Mouse (Mus musculus) right cerebral cortex, postnatal 4 days (tissue): ENCODE results near the gene Tlx2.

Experiments
- DNase-seq: peaks from one replicate; pipeline ENCODE4 v3.0.0-alpha.2; 2022

Gene Tlx2

GRCm38 (mm10) chr6:83087926-83088260, 17.8 kb upstream of the Tlx2 start:
- DNase-seq, result no peak

- DNase-seq, result no peak
Observed at GRCm38 (mm10) chr6:83087205-83087925, 17.3 kb upstream of the Tlx2 start.

GRCm38 (mm10) chr6:83086121-83087035, 16.3 kb upstream of the Tlx2 start, which contains the start of gene Lbx2:
Lbx2 (plus strand) TSS chr6:83086367.
- no peak for DNase-seq

- no peak for DNase-seq
Observed at GRCm38 (mm10) chr6:83084477-83084876, 14.4 kb upstream of the Tlx2 start.

GRCm38 (mm10) chr6:83083497-83083896, 13.4 kb upstream of the Tlx2 start:
- no peak for DNase-seq

- DNase-seq, result no peak
Observed at GRCm38 (mm10) chr6:83080210-83080609, 10.1 kb upstream of the Tlx2 start.

- DNase-seq, result peak; percentile 100
Observed at GRCm38 (mm10) chr6:83078324-83078858, 8.3 kb upstream of the Tlx2 start.

GRCm38 (mm10) chr6:83077630-83078323, 7.7 kb upstream of the Tlx2 start, which contains the start of gene Pcgf1:
Pcgf1 (plus strand) TSS chr6:83077869.
- no peak for DNase-seq

GRCm38 (mm10) chr6:83074979-83075378, 4.9 kb upstream of the Tlx2 start:
- no peak for DNase-seq

GRCm38 (mm10) chr6:83071220-83071619, 1.1 kb upstream of the Tlx2 start:
- DNase-seq, result no peak

- no peak for DNase-seq
Observed at GRCm38 (mm10) chr6:83070311-83071219, 472 bp upstream of the Tlx2 start.

- DNase-seq, result no peak
Observed at GRCm38 (mm10) chr6:83069488-83070246, 426 bp downstream of the Tlx2 start.

GRCm38 (mm10) chr6:83068706-83069487, 1.2 kb downstream of the Tlx2 start:
- no peak for DNase-seq

GRCm38 (mm10) chr6:83068221-83068620, 1.9 kb downstream of the Tlx2 start:
- DNase-seq, result no peak

- DNase-seq, result no peak
Observed at GRCm38 (mm10) chr6:83066441-83066840, 3.7 kb downstream of the Tlx2 start.

GRCm38 (mm10) chr6:83065995-83066394, 4.1 kb downstream of the Tlx2 start:
- no peak for DNase-seq

- no peak for DNase-seq
Observed at GRCm38 (mm10) chr6:83058725-83059124, 11.4 kb downstream of the Tlx2 start.

GRCm38 (mm10) chr6:83057790-83058189, 12.3 kb downstream of the Tlx2 start, which contains the start of gene Dqx1:
Dqx1 (plus strand) TSS chr6:83057844.
- DNase-seq, result no peak

GRCm38 (mm10) chr6:83054871-83055431, 15.1 kb downstream of the Tlx2 start, which contains the start of gene Htra2:
Htra2 (minus strand) TSS chr6:83055273.
- no peak for DNase-seq
